Mouse (Mus musculus) heart, embryonic 14.5 days (tissue): ENCODE results near the gene Zcchc24. TPM values are rescaled to one million over a fixed set of nuclear protein-coding genes. Genes with fewer than 3 reads are reported as not detected.

Source experiments
- ATAC-seq: fragments of 200-750 bp; cut with Nextera tagmentation; 2 replicates; pipeline ENCODE4 v1.8.0; 2017; ENCODE audit warnings: low read depth, moderate TSS enrichment; ENCODE audit not compliant: insufficient number of reproducible peaks, insufficient read depth, low FRiP score
- H3K27ac ChIP-seq, 2 experiments: fragments of 200-500 bp in 1 of 2; fragments of 300-500 bp in 1 of 2; sonication (generic) in 1 of 2; replicated peaks in 1 of 2; 2 replicates each; pipeline ENCODE4 v1.5.1; 2012 to 2014; ENCODE audit warnings: low read depth in 2 of 2, low read length in 2 of 2, control low read depth in 1 of 2, mild to moderate bottlenecking in 1 of 2, mixed read lengths in 1 of 2; ENCODE audit not compliant: control insufficient read depth in 1 of 2, insufficient read depth in 1 of 2
- H3K27me3 ChIP-seq: fragments of 300-500 bp; sonication (generic); 2 replicates; pipeline ENCODE4 v1.6.1; 2014; ENCODE audit warnings: mild to moderate bottlenecking, low read length, control low read depth; ENCODE audit not compliant: control insufficient read depth, insufficient read depth
- H3K36me3 ChIP-seq: fragments of 300-500 bp; sonication (generic); 2 replicates; pipeline ENCODE4 v1.6.1; 2014; ENCODE audit warnings: mild to moderate bottlenecking, control low read depth, low read length, mixed read lengths; ENCODE audit not compliant: control insufficient read depth, insufficient read depth
- H3K4me1 ChIP-seq, 2 experiments: fragments of 200-500 bp in 1 of 2; fragments of 300-500 bp in 1 of 2; sonication (generic) in 1 of 2; 2 replicates each; pipeline ENCODE4 v1.6.1; 2012 to 2014; ENCODE audit warnings: low read length in 2 of 2, control low read depth in 1 of 2, mixed read lengths in 1 of 2; ENCODE audit not compliant: control insufficient read depth in 2 of 2, insufficient read depth in 2 of 2
- H3K4me2 ChIP-seq: fragments of 300-500 bp; sonication (generic); 2 replicates; pipeline ENCODE4 v1.6.1; 2014; ENCODE audit warnings: mild to moderate bottlenecking, low read length
- H3K4me3 ChIP-seq, 2 experiments: fragments of 200-500 bp in 1 of 2; fragments of 300-500 bp in 1 of 2; sonication (generic) in 1 of 2; 2 replicates each; pipeline ENCODE4 v1.5.1; 2012 to 2014; ENCODE audit warnings: low read length in 2 of 2, mild to moderate bottlenecking in 2 of 2, control low read depth in 1 of 2, low read depth in 1 of 2, moderate library complexity in 1 of 2; ENCODE audit not compliant: control insufficient read depth in 1 of 2, insufficient read depth in 1 of 2
- H3K9ac ChIP-seq: fragments of 300-500 bp; sonication (generic); 2 replicates; pipeline ENCODE4 v1.6.1; 2014; ENCODE audit warnings: mild to moderate bottlenecking, low read length
- H3K9me3 ChIP-seq: fragments of 300-500 bp; sonication (generic); 2 replicates; pipeline ENCODE4 v1.6.1; 2016; ENCODE audit warnings: low read length, control low read depth; ENCODE audit not compliant: control insufficient read depth
- WGBS: fragments of 180-500 bp; shearing (Covaris S2); extraction: QIAGEN DNeasy Blood & Tissue Kit; methylation state at CpG from one replicate; pipeline ENCODE4 v1.1.7; 2014; 5-methylcytosine and 5-hydroxymethylcytosine counted together
- polyA plus RNA-seq: library from polyadenylated mRNA; unstranded; fragments of >200 nt; fragmentation: Nextera tagmentation; extraction: Ambion mirVana; gene quantifications from 2 replicates; pipeline ENCODE4 v1.2.1, GENCODE M21; 2014

Zcchc24 gene
- polyA plus RNA-seq, 1 experiment from 2014 or later, result 33.0 TPM

- Histone ChIP-seq H3K9ac (no peak overlapping the region), H3K4me2 (no peak overlapping the region), H3K9me3 (no peaks in the 10 kb centered on the region), H3K4me3 (no peak overlapping the region), H3K36me3 (no peaks in the 10 kb centered on the region), H3K4me1 (peaks cover 5 to 7% of the 10 kb centered on the region in 2 experiments; a peak in 3 of 4 replicates), H3K27me3 (no peaks in the 10 kb centered on the region), H3K27ac (no peak overlapping the region)
- 71% methylated on average over 1 of the region's 1 CpGs for WGBS
- ATAC-seq, result no peak
Measured at GRCm38 (mm10) chr14:25789946-25790345, 21.1 kb upstream of the Zcchc24 start.

GRCm38 (mm10) chr14:25789207-25789606 is 20.4 kb upstream of the Zcchc24 start:
- Histone ChIP-seq H3K27me3 (no peaks in the 10 kb centered on the region), H3K9me3 (no peaks in the 10 kb centered on the region), H3K4me2 (no peak overlapping the region), H3K36me3 (no peaks in the 10 kb centered on the region), H3K4me1 (peaks cover 5 to 7% of the 10 kb centered on the region in 2 experiments; a peak in 3 of 4 replicates), H3K4me3 (no peak overlapping the region), H3K27ac (no peak overlapping the region), H3K9ac (no peak overlapping the region)
- no peak for ATAC-seq

- WGBS, result 50% methylated on average over 5 of the region's 5 CpGs
Measured at GRCm38 (mm10) chr14:25788201-25788600, 19.4 kb upstream of the Zcchc24 start.

GRCm38 (mm10) chr14:25787387-25787910 is 18.6 kb upstream of the Zcchc24 start:
- H3K4me3 ChIP-seq, result no peak overlapping the region
- no peak overlapping the region for H3K4me2 ChIP-seq
- no peaks in the 10 kb centered on the region for H3K9me3 ChIP-seq
- H3K9ac ChIP-seq, result no peak overlapping the region
- no peaks in the 10 kb centered on the region for H3K27me3 ChIP-seq
- 78% methylated on average over 12 of the region's 12 CpGs for WGBS
- no peaks in the 10 kb centered on the region for H3K36me3 ChIP-seq
- H3K27ac ChIP-seq, result no peak overlapping the region
- ATAC-seq, result no peak
- peaks cover 15 to 18% of the 10 kb centered on the region in 2 experiments for H3K4me1 ChIP-seq

More at GRCm38 (mm10) chr14:25788201-25788600, 19.4 kb upstream of the Zcchc24 start:
- Histone ChIP-seq H3K4me2 (no peak overlapping the region), H3K4me3 (no peak overlapping the region), H3K36me3 (no peaks in the 10 kb centered on the region), H3K4me1 (peaks cover 7 to 12% of the 10 kb centered on the region in 2 experiments), H3K9ac (no peak overlapping the region), H3K27me3 (no peaks in the 10 kb centered on the region), H3K27ac (no peak overlapping the region), H3K9me3 (no peaks in the 10 kb centered on the region)
- ATAC-seq, result no peak

GRCm38 (mm10) chr14:25786959-25787358 is 18.1 kb upstream of the Zcchc24 start:
- Histone ChIP-seq H3K36me3 (no peaks in the 10 kb centered on the region), H3K4me3 (no peak overlapping the region), H3K27ac (no peak overlapping the region), H3K4me2 (no peak overlapping the region), H3K4me1 (peaks cover 19 to 20% of the 10 kb centered on the region in 2 experiments), H3K9me3 (no peaks in the 10 kb centered on the region), H3K9ac (no peak overlapping the region), H3K27me3 (no peaks in the 10 kb centered on the region)
- 50% methylated on average over 5 of the region's 5 CpGs for WGBS
- ATAC-seq, result no peak; the same call in 1 of the 2 replicates

- Histone ChIP-seq H3K36me3 (no peaks in the 10 kb centered on the region), H3K9ac (no peak overlapping the region), H3K27me3 (no peaks in the 10 kb centered on the region), H3K4me3 (no peak overlapping the region), H3K4me2 (no peak overlapping the region), H3K27ac (no peak overlapping the region), H3K9me3 (no peaks in the 10 kb centered on the region), H3K4me1 (peaks cover 19 to 20% of the 10 kb centered on the region in 2 experiments)
- 83% methylated on average over 4 of the region's 4 CpGs for WGBS
- no peak for ATAC-seq
Measured at GRCm38 (mm10) chr14:25785210-25785609, 16.4 kb upstream of the Zcchc24 start.

GRCm38 (mm10) chr14:25783220-25783619 is 14.4 kb upstream of the Zcchc24 start:
- no peaks in the 10 kb centered on the region for H3K9me3 ChIP-seq
- H3K27me3 ChIP-seq, result no peaks in the 10 kb centered on the region
- H3K27ac ChIP-seq, result peak overlapping the region in 1 of 2 experiments; percentile 41; a peak in 1 of 4 replicates
- no peak for ATAC-seq
- WGBS, result 35% methylated on average over 7 of the region's 7 CpGs
- H3K9ac ChIP-seq, result no peak overlapping the region
- no peak overlapping the region for H3K4me3 ChIP-seq
- H3K4me2 ChIP-seq, result no peak overlapping the region
- peaks cover 19 to 20% of the 10 kb centered on the region in 2 experiments for H3K4me1 ChIP-seq
- H3K36me3 ChIP-seq, result no peaks in the 10 kb centered on the region

GRCm38 (mm10) chr14:25780601-25781000 is 11.8 kb upstream of the Zcchc24 start:
- Histone ChIP-seq H3K27ac (no peak overlapping the region), H3K36me3 (no peaks in the 10 kb centered on the region), H3K27me3 (no peaks in the 10 kb centered on the region), H3K4me2 (no peak overlapping the region), H3K4me1 (peaks cover 17 to 21% of the 10 kb centered on the region in 2 experiments), H3K4me3 (no peak overlapping the region), H3K9me3 (no peaks in the 10 kb centered on the region), H3K9ac (no peak overlapping the region)
- no peak for ATAC-seq
- 80% methylated on average over 11 of the region's 11 CpGs for WGBS
